Mouse (Mus musculus) left cerebral cortex, postnatal 14 days (tissue): ENCODE data around the gene Klhl36. TPM values are rescaled to one million over a fixed set of nuclear protein-coding genes. Genes with fewer than 3 reads are reported as not detected.

Experiments used
- DNase-seq, 2 experiments: peaks; one replicate each; pipeline ENCODE4 v3.0.0; 2021 to 2022; ENCODE audit warnings: low spot score in 2 of 2, mixed read lengths in 1 of 2
- intact Hi-C: fragments of 180-260 bp; cut with DNase I; formaldehyde crosslinking; loops from one replicate; pipeline ENCODE4 v1.15.1; 2025
- long read RNA-seq, 2 experiments: library from polyadenylated mRNA; stranded (forward); transcript quantifications; one replicate each; pipeline ENCODE4 v2.0.0; 2021
- total RNA-seq, 2 experiments: library from RNA; stranded (reverse); gene quantifications; 2 replicates each; pipeline ENCODE4 v1.2.3; 2021

Gene Klhl36
- 1 to 10 TPM; 6.0 to 7.3 TPM for total RNA-seq
- long read RNA-seq, experiment 1, partial matches to known transcripts, result 3 of 13 reads
- long read RNA-seq, experiment 1, other reads (novel, unspliced or antisense), result 7 of 13 reads
- long read RNA-seq, experiment 2, partial matches to known transcripts, result 3 of 7 reads
- long read RNA-seq, experiment 2, other reads (novel, unspliced or antisense), result 1 of 7 reads

GRCm38 (mm10) chr8:119861706-119862389, at the start of gene Klhl36:
Gene Klhl36 (plus strand): TSS chr8:119862266.
- intact Hi-C loops, result no loop called here
- peak; percentile 93 to 94 for DNase-seq

GRCm38 (mm10) chr8:119812650-119813431, 49.2 kb upstream of the Klhl36 start:
- DNase-seq, result peak in 1 of 2 experiments; percentile 43
- intact Hi-C loops, result no loop called here

DNA sequence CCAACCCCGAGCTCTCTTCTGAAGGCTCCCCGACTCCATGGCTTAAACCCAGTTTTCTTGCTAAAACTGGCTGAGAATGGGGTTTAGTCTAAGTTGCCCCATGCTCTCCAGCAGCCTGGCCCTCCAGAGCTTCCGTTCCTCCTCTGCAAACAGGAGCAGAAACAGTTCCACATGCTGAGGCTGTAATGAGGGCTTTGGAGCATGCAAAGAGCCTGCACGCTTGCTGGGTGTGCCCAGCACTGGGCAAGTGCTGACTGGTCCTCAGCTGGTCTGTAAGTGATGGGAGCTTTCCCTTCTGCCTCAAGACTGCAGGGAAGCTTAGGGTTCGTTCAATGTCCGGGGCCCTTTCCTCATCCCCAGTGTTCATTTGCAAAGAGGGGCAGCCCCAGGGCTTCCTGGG, 45.8 kb upstream of the Klhl36 start:
- no peak for DNase-seq
- intact Hi-C loops, result no loop called here

- DNase-seq, result no peak
- intact Hi-C loops, result no loop called here
Observed at GRCm38 (mm10) chr8:119817446-119817845, 44.6 kb upstream of the Klhl36 start.

DNA sequence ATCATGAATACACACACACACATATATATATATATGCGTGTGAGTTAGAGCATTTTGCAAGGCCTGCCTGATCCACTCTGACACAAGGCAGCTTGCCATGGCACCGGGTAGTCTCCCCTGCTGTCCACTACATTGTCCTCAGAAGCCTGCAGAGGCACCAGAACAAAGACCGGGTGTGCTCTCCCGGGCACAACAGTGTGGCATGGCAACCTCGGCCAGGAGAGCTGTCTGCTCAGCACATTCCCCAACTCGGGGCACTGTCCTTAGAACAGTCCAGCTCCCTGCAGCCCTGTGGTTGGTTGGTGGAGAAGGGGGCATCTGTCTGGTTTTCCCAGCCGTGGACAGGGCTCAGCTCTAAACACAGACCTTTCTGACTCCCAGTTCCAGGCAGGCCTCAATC, 42.8 kb upstream of the Klhl36 start:
- intact Hi-C loops, result no loop called here
- no peak for DNase-seq

- intact Hi-C loops, result no loop called here
- DNase-seq, result no peak
Observed at GRCm38 (mm10) chr8:119819976-119820375, 42.1 kb upstream of the Klhl36 start.

- intact Hi-C loops, result no loop called here
- DNase-seq, result no peak
Observed at GRCm38 (mm10) chr8:119821691-119822090, 40.4 kb upstream of the Klhl36 start.

DNA sequence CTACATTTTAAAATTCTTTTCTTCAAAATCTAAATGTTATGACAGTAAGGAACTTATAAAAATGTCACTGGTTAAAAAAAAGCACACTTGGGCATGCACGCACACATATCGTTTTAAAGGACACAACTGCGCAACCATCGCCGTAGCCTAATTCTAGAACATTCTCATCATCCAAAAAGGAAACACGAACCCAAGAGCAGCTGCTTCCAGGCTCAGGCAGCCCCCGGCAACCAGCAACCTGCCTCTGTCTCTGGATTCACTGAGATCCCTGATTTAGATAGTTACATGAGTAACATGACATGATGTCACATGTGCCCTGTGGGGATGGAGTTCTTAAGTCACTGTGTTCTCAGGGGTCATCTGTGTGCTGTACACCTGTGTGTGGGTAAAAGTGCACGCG, 38.8 kb upstream of the Klhl36 start:
- peak in 1 of 2 experiments; percentile 65 for DNase-seq
- intact Hi-C loops, result no loop called here

DNA sequence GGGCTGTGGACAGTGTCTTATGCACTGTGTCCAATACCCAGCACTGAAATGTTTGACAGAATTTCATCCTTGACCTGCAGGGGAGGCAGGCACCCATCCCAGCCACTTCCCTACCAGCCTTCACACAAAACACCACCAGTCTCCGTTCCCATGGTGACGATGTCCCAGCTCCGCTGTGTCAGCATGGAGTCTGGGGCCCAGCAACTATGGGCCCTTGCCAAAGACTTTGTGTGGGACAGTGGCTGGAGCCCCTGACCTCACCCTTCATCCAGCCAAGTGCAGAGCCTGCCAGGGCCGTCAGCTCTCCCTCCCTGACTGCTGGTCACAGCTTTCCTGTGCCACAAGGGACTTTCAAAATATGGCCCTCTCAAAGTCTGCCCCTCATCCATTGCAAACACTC, 38.0 kb upstream of the Klhl36 start:
- peak; percentile 65 to 71 for DNase-seq
- intact Hi-C loops, result no loop called here

- DNase-seq, result peak; percentile 59 to 88
- intact Hi-C loops, result no loop called here
Observed at GRCm38 (mm10) chr8:119824809-119825273, 37.2 kb upstream of the Klhl36 start.

DNA sequence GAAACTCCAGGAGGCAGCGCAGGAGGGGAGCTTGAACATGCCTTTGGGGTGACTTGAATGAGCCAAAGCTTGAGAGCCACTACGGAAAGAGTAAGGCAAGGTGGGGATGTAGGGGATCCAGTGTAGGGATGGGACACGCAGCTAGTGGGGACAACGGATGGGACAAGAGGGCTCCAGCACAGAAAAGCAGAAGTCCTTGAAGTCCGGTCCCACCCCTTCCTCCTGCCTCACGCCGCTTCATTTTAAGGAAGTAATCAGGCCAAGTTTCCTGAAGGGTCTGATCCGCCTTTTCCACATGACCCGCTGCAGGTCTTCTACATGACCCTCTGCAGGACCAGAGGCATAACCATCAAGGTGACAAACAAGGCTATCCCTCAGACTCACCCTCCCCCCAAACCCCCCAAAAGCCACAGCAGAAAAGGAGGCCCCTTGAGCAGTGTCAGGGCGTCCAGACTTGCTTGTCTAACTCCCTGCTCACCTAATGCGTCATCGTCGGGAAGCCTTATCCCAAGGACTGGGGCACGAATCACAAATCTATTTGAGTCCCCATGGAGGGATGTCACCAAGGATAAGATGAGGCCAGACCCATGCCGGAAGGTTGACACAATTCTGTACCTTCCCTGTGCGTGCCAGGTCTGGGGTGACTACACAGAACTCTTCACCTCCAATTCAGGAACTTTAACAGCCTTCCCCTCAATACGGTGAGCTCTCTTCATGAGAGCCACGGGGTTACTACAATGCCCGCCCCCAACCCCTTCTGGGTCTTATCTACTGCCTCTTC, 35.9 kb upstream of the Klhl36 start:
- intact Hi-C loops, result no loop called here
- DNase-seq, result no peak

- no peak for DNase-seq
- intact Hi-C loops, result no loop called here
Observed at GRCm38 (mm10) chr8:119826982-119827381, 35.1 kb upstream of the Klhl36 start.

DNA sequence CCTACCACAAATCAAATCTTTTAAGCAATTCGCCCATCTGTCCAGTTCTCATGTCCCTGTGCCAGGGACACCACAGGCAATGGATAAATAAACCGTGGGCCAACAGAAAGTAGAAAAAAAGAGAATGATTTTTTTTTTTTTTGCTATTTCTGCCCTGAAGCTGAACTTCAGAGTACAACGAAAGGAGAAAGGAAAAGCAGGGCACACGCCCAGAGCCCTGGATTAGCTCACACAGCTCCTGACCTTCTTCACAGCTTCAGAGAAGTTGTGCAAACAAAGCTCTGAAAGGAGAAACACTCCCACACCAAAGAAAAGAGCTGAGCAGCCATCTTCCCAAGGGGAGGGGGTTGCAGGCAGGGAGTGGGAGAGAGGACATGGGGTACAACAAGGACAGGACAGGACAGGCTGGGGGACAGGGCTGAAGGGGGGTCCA, 34.3 kb upstream of the Klhl36 start:
- intact Hi-C loops, result no loop called here
- no peak for DNase-seq

DNA sequence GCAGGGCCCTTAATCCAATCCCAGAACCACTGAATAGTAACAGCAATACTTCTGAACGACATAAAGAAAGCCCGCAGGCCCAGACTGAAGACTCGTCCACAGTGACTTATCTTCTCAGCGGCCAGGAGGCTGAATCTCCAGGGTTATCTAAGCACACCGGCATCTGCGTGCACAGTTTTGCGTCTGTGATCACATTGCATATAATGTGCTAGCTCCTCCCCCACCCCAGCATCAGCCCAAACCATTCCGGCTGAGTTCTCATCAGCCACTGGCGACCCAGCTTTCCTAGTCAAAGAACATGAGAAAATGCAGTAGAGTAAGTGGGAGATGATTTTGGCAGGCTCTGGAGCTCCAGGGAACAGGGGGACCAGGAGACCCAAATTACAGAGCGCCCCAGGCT, 33.1 kb upstream of the Klhl36 start:
- peak in 1 of 2 experiments; percentile 62 for DNase-seq

DNA sequence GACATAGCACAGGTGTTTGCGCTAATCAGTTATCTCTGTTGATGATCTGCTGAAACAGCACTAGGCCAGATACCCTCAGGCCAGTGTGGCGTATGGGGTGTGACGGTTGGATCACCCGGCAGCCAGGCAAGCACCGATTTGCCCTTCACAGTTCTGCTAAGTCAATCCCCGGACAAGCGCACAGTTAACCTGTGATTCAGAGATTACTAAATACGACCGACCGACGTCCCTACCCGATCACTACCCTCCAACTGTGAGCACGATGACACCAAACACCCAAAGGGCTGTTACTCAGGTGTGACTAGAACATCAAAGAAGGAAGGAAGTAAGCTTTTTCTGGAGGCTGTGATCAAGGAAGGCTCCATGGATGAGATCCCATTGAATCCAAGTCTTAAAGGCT, 32.6 kb upstream of the Klhl36 start:
- DNase-seq, result no peak
- intact Hi-C loops, result no loop called here

More for the DNA sequence above, 33.1 kb upstream of the Klhl36 start:
- intact Hi-C loops, result no loop called here

- no peak for DNase-seq
Observed at GRCm38 (mm10) chr8:119829870-119830580, 32.0 kb upstream of the Klhl36 start.

GRCm38 (mm10) chr8:119830589-119830988, 31.5 kb upstream of the Klhl36 start:
- intact Hi-C loops, result no loop called here
- DNase-seq, result no peak

More at GRCm38 (mm10) chr8:119829870-119830580, 32.0 kb upstream of the Klhl36 start:
- intact Hi-C loops, result no loop called here

- no peak for DNase-seq
- intact Hi-C loops, result no loop called here
Observed at GRCm38 (mm10) chr8:119831336-119831995, 30.6 kb upstream of the Klhl36 start.
